Mouse (Mus musculus) brain, embryonic 14.5 days (tissue): ENCODE measurements around the gene Tapt1.

Source experiments
- CTCF ChIP-seq: fragments of 200-500 bp; IDR thresholded peaks from 2 replicates; pipeline ENCODE4 v1.5.1; 2012; ENCODE audit warnings: inconsistent platforms, mild to moderate bottlenecking, moderate library complexity, borderline replicate concordance; ENCODE audit not compliant: insufficient read depth, insufficient read length; ENCODE audit errors: extremely low read depth
- POLR2A ChIP-seq: fragments of 200-500 bp; IDR thresholded peaks from 2 replicates; pipeline ENCODE4 v1.6.1; 2012; ENCODE audit warnings: mild to moderate bottlenecking, inconsistent platforms, borderline replicate concordance; ENCODE audit not compliant: poor library complexity, insufficient read depth, insufficient read length, severe bottlenecking; ENCODE audit errors: extremely low read depth

- peak; percentile 49; the same call in 1 of the 2 replicates for TF ChIP-seq CTCF
- no peak for TF ChIP-seq POLR2A
These were observed 2.2 kb downstream of the Tapt1 start for GRCm38 (mm10) chr5:44224251-44224650.
